Mouse (Mus musculus): ENCODE data around the gene Cadm4.

Gene Cadm4

GRCm38 (mm10) chr7:24481474-24482207 is at the start of gene Cadm4:
Gene Cadm4 (plus strand): TSS chr7:24482023.
- in situ Hi-C loops (cut with MboI, MseI): no loop called here

DNA sequence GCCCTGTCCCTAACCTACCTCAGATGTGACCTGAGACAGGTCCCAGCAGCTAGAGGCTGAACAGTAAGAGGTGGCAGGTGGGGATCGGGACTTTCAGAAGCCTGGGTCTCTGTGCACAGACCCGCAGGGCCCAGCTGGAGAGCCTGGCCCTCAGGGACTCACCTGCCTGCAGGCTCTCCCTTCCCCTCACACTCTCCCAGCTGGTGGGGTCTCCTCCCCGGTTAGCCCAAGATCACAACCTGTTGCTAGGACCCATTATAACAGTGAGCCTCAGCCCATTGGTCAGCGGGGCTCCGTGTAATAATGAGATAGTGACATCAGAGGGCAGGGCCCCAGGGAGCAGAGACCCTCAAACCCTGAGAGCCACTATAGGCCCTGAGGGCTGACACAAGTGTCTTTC is 46.5 kb upstream of the Cadm4 start:
- in situ Hi-C loops (cut with MboI, MseI): no loop called here

DNA sequence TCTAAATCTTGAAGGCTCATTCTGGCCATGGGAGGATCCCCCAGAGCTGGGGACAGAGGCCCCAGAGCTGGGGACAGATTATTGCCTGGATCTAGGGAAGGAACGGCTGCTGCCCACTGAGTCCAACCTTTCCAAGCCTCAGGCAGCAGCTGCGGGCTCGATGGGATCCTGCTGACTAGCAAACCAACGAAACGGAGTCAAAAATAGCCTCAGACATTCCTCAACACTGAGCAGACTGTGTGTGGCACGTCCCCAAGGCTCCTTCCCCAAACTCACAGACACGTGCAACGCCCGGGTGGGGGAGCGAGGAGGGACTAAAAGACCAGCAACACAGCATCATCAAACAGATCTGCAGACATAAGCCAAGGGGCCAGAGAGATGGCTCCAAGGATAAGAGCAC is 43.8 kb upstream of the Cadm4 start:
- in situ Hi-C loops (cut with MboI, MseI): no loop called here

DNA sequence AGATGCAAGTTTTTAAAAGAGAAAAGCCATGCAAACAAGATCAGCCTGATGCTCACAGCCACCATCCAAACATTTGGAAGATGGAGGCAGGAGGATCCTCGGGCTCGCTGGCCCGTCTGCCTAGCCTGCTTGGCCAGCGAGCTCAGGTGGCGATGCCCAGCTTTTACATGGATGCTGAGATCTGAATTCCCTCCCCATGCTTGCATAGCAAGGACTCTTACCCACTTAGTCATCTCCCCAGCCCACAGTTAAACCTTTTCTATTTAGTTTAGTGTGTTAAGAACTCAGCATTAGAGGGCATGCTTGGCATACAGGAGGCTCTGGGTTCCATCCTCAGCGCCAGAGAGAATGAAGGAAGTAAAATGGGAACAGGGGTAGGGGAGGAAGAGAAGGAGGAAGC is 42.6 kb upstream of the Cadm4 start:
- in situ Hi-C loops (cut with MboI, MseI): no loop called here

DNA sequence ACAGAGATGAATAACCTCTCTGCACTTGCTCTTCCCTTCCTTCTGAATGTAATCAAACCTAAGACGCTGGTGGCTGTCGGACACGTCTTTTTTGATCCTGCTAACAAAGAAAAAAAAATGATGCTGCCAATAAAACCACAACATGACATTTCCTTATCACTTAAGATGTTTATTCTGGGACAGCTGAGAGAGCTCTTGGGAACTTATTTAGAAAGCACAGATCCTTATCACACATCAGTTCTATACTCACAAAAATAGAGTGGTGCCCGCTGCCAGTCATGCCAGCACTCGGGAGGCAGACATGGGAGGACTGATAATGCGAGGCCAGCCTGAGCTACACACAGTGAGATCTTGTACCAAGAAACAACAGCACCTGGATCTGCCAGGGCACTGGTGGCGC is 41.9 kb upstream of the Cadm4 start:
- in situ Hi-C loops (cut with MboI, MseI): no loop called here

GRCm38 (mm10) chr7:24441785-24442184 is 40.0 kb upstream of the Cadm4 start:
- in situ Hi-C loops (cut with MboI, MseI): no loop called here

DNA sequence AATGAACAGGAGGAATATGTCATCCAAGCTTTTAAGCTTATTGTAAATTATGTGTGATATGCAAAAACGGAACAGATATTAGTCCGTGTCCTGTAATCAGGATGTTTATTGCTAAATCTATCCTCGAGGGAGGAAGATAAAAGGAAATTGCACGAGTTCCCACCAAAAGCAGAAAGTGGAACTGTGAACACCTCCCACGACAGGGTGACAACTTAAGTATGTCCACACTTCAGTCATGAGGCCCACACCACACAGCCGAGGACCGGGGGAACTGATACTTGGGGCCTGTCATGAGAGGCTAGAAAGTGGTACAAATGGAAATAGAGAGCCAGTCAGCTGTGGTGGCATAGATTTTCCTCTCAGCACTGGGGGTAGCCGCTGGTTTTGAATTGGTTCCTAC is 39.5 kb upstream of the Cadm4 start:
- in situ Hi-C loops (cut with MboI, MseI): no loop called here

- in situ Hi-C loops (cut with MboI, MseI): no loop called here
Observed at GRCm38 (mm10) chr7:24445266-24445926, 36.4 kb upstream of the Cadm4 start.

- in situ Hi-C loops (cut with MboI, MseI): no loop called here
Observed at GRCm38 (mm10) chr7:24446697-24447340, 35.0 kb upstream of the Cadm4 start.

- in situ Hi-C loops (cut with MboI, MseI): no loop called here
Observed at GRCm38 (mm10) chr7:24448782-24449517, 32.9 kb upstream of the Cadm4 start.

DNA sequence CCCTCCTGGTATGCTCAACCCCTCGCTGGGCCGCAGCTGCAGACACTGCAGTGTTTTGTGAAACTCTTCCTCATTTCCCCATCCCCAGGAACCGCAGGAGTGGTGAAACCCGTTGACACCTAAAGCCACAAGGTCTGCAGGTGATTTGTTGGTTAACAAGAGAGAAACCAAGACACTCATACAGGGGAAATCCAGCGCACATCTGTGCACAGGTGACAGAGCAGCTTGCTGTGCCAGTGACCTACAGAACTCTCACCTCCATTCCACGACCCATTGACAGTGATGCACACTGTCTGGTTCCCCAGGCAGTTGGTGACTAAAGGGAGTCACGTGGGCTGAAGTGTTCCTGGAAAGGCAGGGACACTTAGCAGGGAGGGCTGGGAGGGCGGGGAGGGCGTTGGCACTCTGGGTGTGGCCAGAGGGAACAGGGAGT is 31.2 kb upstream of the Cadm4 start:
- in situ Hi-C loops (cut with MboI, MseI): no loop called here

DNA sequence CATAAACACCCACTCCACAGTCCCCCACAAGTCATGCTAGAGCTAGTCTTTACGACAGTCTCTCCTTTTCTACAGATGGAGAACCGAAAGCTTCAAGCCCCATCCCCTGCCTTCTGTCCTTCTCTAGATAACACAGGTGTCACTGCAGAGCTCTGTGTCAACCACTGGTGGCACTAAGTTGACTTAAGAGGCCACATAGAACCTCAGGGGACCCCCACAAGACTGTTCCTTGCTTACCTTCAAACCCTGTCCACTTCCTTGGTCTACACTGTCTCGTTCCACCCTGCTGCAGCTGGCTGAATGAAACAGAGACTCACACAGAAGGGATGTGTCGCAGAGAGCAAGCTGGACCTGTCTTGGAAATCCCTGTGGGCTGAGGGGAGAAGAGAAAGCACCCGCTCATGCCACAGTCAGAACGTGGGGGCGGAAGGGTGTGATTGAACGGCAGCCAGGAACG is 29.9 kb upstream of the Cadm4 start, which contains the start of gene Irgc1:
Gene Irgc1, minus strand, starts transcription at position 443 of the 457 bp plus-strand sequence.
- in situ Hi-C loops (cut with MboI, MseI): no loop called here

DNA sequence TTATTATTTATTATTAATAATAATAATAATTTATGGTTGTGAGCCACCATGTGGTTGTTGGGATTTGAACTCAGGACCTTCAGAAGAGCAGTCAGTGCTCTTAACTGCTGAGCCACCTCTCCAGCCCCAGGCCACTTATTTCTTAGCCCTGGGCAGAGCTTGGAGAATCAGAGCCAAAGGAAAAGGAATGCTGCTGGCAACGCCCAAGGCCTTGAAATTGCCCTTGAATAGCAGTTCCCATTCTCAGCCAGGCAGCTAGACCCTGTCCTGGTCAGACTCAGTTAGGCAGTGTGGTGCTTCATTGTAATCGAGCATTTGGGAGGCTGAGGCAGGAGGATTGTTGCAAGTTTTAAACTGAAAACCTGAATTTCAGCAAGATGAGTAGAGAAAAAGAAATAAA is 27.6 kb upstream of the Cadm4 start:
- in situ Hi-C loops (cut with MboI, MseI): no loop called here

DNA sequence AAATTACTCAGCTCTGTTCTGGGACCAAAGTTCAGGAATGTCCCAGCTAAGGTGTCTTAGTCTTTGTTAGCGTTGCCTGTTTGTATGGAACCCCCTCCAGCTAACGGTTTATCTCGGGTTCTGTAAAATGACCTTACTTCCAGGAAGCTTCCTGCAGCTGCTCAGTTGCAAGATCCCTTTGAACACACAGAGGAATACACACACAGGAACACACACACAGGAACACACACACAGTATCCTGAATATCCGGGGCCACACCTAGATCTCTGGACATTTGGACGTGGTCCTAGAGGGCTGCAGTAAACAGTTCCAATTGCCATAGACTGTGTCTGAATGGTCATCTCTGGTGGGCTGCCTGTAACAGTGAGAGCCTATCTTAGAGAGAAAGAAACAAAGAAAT is 26.1 kb upstream of the Cadm4 start:
- in situ Hi-C loops (cut with MboI, MseI): loop anchor here (5.0 kb wide), 1 partner anchor 88 kb away; no protein-coding TSS in a partner anchor

DNA sequence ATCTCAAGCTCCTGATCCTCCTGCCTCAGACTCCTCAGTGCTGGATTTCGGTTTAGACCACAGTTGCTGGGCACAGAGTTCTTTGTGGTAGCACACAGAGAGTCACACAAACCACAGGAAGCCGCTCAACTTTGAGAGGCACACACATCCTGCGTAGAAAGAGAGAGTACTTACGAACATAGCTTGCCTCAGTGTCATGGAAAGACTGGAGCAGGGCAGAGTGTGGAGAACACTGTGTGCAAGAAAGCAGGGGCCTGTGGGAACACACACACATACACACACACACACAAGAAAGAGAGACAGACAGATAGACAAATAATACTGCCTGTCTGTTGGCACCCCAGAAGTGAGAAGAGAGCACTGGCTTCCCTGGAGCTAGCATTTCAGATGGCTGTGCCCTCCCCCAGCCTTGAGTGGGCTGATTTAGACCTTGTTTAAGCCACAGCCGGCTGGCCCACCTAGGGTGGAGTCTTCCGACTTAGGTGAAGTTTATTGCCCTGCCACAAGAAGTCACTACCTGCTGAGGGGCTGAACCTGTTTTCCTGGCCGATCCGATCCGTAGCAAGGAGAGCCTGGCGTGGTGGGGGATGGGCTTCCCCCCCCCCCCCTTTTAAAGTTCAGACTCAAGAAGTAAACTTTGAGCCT is 24.0 kb upstream of the Cadm4 start:
- in situ Hi-C loops (cut with MboI, MseI): loop anchor here (5.0 kb wide), 1 partner anchor 91 kb away; no protein-coding TSS in a partner anchor

DNA sequence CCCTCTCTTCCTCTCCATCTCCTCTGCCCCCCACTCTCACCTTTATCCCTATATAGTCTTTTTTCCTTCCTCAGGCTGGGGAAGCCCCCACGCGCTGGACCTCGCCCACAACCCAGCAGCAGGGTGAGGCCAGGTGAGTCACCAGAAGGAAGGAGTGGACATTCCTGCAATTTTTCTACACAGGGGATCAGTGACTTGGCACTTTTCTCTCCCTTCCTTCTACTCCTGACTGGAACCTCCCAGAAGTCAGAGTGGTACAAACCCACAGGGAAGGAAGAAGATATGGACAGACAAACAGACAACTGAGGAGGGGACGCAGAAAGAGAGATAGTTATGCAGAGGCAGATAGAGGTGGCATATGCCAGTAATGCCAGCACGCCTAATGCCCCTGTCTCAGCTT is 22.4 kb upstream of the Cadm4 start:
- in situ Hi-C loops (cut with MboI, MseI): loop anchor here (5.0 kb wide), 1 partner anchor 92 kb away; no protein-coding TSS in a partner anchor

DNA sequence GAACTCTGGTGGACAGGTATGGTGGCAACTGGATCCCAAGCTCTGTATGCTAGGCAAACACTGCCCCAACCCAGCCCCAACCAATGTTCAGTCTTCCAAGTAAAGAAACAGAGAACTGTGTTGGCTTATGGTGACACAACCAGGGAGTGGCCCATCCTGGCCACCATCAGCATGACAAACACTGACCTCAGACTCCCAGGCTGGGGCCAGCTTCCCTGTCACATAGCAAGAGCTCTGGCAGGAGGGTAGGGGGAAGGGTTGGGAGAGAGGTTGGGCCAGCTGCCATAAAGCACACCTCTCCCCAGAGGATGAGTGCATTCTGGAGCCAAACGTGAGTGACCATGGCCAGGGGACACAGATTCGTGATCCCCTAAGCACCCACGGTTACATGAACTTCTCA is 22.0 kb upstream of the Cadm4 start:
- in situ Hi-C loops (cut with MboI, MseI): loop anchor here (5.0 kb wide), 1 partner anchor 93 kb away; no protein-coding TSS in a partner anchor

- in situ Hi-C loops (cut with MboI, MseI): no loop called here
Observed at GRCm38 (mm10) chr7:24461376-24462051, 20.3 kb upstream of the Cadm4 start.

- in situ Hi-C loops (cut with MboI, MseI): no loop called here
Observed at GRCm38 (mm10) chr7:24462388-24463319, 19.2 kb upstream of the Cadm4 start, which contains the start of gene Plaur. Gene Plaur (plus strand): TSS chr7:24462484.

Data from regulatory T cell (primary cell).